Mouse (Mus musculus): ENCODE measurements around the gene Fgf3. TPM values are rescaled to one million over a fixed set of nuclear protein-coding genes. Genes with fewer than 3 reads are reported as not detected.

Fgf3 gene
- polyA plus RNA-seq, 1 experiment, result not detected

Other genes starting within 250 kb of the Fgf3 start
- gene Ano1, start 86.1 kb upstream of the Fgf3 start, polyA plus RNA-seq (2012; rRNA removed), result 112 and 115 TPM in 2 replicates
- not detected in 2 replicates for gene Fgf4, start 9.3 kb downstream of the Fgf3 start, polyA plus RNA-seq (2012; rRNA removed)
- 0.14 TPM in 1 of 2 replicates, not detected in the other for gene Fgf15, start 58.4 kb downstream of the Fgf3 start, polyA plus RNA-seq (2012; rRNA removed)
- 20.6 and 21.3 TPM in 2 replicates for gene LTO1, start 77.0 kb downstream of the Fgf3 start, polyA plus RNA-seq (2012; rRNA removed)
- 50.2 and 76.3 TPM in 2 replicates for gene Ccnd1, start 101.8 kb downstream of the Fgf3 start, polyA plus RNA-seq (2012; rRNA removed)

Measured in gonadal fat pad, adult 2 months (tissue).